Mouse (Mus musculus) adrenal gland, adult 2 months (tissue): Measurements from ENCODE around the gene Papss1. TPM values are rescaled to one million over a fixed set of nuclear protein-coding genes. Genes with fewer than 3 reads are reported as not detected.

ENCODE experiments used
- DNase-seq: peaks from one replicate; pipeline ENCODE4 v3.0.0; 2021
- polyA plus RNA-seq: library from polyadenylated mRNA; depleted of rRNA; stranded (reverse); fragments of >200 nt; gene quantifications from 2 replicates; pipeline ENCODE4 v1.2.3, GENCODE M21; 2012; rRNA removed
- total RNA-seq, 2 experiments: library from RNA; stranded (reverse); gene quantifications; 2 replicates each; pipeline ENCODE4 v1.2.3; 2021

Papss1 gene
- total and polyA plus RNA-seq, 3 experiments = 19.2 to 66.8 (median 47.6) TPM

DNA sequence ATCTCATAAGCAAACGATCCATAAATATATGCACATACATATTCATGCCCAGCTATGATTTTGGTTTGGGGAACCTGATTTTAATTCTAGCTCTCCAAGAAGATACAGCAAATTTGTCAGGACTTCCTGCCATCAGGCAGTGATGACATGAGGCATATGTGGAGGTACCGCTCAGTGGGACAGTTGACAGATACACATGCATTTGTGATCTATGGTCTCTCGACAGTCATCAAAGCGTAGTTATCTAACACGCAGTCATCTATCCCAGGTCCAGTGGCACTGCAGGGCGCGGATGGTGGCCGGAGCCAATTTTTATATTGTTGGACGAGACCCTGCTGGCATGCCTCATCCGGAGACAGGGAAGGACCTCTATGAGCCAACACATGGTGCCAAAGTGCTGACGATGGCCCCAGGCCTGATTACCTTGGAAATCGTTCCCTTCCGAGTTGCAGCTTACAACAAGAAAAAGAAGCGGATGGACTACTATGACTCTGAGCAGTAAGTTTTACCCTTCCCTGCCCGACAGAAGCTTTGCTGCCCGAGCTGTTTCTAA, 66.8 kb downstream of the Papss1 start:
- peak; percentile 34 for DNase-seq

DNA sequence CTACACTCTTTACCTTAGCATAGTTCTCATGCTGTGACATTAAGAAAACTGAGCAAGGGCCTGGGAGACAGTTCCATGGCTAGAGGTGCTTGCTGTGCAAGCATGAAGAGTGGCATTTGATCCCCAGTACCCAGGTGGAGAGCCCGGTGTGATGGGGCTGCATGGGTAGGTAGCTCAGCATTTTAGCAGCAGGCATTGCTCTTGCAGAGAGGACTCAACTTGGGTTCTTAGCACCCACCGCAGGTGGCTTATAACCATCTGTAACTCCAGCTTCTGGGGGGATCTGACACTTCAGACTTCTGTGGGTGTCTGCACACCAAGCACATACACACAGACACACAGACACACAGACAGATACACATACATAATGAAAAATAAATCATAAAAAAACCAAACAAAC, 69.5 kb downstream of the Papss1 start:
- no peak for DNase-seq

DNA sequence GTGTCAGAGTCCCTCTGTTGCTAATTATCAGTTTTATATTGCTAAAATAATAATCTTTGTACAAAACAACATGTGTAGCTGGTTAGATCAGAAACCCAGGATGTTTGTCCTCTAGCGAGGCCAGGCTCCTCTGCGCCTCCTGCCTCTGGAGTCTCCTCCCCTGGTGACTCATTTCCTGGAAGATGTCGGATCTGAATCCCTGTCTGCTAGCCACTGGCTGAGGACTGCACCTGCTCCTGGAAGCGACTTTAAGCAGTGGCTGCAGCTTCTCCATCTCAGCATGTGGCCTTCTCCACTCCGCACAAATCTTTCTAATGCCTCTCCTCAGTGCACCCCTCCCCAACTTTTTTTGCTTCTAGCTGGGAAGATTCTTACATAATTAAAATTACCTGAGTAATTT, 71.6 kb downstream of the Papss1 start:
- peak; percentile 63 for DNase-seq

DNA sequence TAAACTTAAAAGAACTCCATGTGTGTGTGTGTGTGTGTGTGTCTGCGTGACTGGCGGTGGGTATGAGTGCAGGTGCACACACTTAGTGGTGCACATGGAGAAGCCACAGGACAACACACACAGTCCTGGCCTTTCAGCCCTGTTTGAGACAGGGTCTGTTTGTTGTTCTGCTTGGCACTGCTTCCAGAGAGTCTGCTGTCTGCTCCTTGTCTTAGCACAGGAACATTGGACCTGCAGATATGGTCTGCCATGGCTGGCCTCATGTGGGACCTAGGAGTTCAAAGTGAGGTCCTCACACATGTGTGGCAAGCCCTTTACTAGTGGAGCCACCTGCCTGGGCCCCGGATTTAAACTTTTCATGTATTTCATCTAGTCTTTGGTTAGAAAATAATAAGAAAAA, 72.4 kb downstream of the Papss1 start:
- no peak for DNase-seq

DNA sequence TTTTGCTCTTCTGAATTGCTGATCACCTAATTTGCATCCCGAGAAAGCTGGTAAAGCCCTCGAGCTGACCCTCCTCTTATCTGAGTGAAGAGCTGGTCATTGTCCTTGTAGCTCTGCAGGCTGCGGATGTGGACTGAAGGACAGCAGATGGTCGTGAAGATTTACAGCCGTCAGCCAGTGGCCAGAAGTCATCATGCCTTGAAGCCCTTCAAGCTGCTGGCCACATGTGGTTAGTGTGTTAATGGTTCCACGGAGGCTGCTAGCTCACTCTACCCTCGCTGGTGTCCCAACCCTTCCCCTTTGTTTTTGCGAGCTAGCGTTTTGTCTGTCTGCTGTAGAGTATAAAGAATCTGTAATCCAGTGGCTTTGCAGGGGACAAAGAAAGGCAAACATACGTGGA, 73.1 kb downstream of the Papss1 start:
- DNase-seq = peak; percentile 60

DNA sequence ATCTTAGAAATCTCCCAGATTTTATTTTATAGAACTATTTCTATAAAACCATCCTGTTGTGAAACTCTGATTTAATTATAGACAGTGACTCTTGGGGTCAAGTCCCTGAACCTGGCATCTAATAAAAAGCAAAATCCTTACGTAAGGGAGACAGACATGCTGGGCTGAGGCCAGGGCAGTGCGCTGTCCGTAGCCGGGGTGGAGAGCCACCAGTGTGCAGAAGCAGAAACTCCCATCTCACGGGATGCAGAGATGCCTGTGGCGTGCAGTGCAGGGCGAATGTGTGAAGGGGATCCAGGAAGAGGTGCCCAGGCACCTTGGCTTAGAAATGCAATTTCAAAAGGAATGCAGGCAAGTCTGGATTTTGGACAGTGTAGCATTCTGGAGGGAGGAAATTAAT, 73.6 kb downstream of the Papss1 start:
- DNase-seq = peak; percentile 84

DNA sequence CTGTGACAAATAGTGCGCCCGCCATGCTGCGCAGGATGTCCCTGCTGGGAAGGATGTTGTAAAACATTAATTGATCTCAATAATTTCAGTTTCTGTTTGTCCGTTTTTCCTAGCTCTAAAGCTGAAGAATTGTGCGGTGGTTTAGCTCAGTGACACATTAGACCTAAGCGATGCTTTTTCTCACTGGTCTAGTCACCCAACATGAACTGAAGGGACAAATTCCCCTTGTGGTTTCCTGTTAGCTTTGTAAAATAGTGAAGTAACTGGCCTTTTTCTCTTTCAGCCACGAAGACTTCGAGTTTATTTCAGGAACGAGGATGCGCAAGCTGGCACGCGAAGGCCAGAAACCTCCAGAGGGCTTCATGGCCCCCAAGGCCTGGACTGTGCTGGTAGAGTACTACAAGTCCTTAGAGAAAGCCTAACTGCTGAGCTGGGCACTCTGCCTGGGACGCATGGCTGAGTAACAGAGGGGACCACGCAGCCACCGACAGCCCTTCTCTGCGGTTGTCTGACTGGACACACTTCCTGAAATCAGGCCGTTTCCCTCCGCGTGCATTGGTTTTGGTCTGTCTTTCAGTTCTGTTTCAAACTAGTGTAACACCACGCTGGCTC, 78.2 kb downstream of the Papss1 start:
- no peak for DNase-seq

DNA sequence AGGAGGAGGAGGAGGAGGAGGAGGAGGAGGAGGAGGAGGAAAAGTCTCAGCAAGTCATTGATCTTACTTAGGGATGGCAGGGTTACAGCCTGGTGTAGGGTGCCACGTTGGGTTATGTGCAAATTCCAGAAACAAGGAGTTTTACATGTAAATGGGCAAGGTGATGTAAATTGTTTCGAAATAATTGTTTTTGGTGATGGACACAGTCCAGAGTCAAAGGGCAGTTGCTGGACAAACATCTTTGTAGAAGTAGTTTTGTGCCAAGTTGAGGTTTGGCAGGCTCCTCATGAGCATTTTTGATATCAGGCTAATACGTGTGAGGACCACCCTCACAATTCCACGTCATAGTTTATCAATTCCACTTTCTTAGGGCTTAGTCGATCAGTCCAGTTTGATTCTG, 80.6 kb downstream of the Papss1 start:
- DNase-seq = no peak

DNA sequence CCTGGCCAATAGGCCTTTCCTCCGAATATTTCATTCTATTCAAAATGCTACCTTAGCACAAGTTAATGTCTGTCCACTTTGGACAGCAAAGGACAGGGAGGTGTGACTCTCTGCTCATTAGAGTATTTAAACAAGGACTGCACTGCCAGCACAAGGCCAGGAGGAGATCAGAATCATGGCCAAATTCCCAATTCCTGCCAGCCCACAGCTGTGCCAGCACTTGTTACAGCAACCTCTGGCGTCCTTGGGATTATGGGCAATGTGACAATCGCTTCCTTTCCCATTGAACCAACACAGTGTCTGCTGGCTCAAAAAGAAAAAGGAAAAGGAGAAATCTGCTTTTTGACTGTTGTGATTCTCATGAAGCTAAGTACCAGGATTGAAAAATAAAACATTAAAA, 89.8 kb downstream of the Papss1 start:
- peak; percentile 78 for DNase-seq

DNA sequence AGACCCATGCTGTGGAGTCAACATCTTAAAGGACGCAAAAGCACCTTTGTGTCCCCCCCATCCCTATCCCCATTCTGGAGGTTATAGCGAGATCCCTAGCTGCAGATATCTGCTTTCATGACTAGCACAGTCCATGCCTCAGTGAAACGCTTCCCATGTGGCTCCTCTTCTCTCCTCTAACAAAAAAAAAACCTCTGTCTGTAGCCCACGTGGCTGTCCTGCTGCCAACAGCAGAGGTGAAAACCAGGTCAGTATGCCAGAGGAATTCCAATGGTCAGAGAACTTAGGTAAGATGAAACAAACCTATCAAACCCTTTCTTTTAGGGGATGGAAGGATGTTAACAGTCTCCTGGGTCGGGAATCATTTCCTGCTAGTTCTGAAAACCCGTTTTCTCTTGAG, 91.5 kb downstream of the Papss1 start:
- no peak for DNase-seq

DNA sequence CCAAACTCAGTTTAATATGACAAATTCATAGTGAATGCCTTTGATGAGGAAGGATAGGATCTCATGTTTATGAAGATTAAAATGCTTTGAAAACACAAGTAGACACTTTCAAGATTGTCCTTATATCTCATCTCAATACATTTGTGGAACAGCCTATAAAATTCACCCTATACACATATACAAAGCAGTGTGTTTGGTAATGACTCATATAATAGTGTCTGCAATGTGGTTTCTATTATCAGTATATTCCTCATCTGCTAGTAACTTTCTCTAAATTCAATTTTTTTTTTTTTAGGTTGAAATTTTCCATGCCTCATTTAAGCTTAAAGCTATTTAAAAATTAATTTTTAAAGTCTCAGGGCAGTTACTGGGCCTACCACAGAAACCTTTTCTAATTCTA, 95.6 kb downstream of the Papss1 start:
- no peak for DNase-seq

DNA sequence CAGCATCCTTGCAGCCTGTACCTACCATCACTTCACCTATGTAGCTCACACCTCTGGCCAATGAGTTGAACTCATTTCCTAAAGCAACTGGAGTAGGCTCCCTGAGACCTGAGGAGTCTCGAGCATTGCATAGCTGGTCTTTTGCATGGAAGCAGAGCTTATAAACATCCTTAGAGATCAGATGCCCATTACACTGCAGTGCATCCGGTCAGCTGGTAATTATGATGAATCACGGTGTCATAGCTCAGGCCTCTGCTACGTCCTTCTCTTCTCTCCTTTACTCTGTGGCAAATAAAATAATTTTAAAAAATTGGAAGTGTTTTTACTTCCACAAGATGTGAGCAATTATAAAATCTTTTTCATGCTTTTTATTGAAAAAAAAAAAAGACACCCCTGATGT, 96.1 kb downstream of the Papss1 start:
- DNase-seq = no peak

DNA sequence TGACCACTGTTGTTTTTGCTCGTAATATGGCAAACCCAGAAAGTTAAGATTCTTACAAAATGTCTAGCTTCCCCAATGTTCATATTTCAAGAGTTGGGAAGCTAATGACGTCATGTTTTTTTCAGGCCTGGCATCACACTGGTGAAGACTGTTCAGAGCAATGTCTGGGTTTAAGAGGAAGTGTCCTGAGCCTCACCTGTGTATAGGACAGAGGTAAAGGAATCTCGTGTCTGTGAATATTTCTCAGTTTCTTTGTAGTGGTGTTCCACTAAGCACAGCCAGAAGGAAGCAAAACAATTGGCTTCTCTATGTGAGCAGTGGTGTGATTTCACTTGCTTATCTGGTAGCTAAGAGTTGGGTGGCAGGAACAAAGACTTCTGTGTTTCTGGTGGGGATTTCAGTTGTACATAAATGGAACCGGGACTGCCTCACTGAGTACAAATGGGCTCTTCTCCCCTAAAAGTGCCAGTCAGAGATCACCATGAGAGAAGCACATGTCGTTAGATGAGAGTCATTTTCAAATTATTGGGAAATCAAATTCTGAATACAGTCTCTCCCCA, 98.1 kb downstream of the Papss1 start:
- no peak for DNase-seq

DNA sequence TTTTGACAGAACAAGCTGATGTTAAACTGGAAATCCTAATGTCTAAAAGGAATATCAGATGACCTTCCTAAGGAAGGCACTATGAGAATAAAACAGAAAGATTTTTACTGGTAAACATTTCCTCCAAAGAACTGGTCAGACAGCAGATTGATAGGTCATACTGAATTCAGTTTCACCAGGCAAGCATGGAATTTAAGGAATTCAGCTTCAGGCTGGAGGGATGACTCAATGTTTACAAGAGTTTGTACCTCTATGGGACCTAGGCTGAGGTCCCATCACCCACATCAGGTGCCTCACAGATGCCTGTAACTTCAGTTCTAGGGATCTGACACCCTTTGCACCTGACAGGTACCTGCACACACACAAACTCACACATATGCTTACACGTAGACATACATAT, 105.3 kb downstream of the Papss1 start:
- DNase-seq = no peak

DNA sequence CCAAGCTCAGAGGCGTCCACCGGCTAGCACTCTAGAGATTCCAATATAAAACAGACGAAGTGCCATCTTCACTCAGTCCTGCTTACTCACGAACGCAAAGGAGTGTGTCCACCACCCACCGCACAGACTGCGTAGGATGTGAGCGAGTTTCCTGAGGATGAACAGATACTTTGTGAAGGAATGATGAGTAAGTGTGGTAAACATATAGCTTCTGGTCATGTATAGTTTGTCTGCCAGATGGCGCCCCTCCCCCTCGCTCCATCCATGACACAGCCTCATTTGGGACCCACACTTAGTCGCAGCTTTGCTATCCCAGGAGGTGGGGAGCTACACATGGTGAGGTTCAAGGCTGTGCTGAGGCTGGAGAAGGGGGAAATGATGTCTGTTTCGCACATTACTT, 121.5 kb downstream of the Papss1 start:
- no peak for DNase-seq

DNA sequence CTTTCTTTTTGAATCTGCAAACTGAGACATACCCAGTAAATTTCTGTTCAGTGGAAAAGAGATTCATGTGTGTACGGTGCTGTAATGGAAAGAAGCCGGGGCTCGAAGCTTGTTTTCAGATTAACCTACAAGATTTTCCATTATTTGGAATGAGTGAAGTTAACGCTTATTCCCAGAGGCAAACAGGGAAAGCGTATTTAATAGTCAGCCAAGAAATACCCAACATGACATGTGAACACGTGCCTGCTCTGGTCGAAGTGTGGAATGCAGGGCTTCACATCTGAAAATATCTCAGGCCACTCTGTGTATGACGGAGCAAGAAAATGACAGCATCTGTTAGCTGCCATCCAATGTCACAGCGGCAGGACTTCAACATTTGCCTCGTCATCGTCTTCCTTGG, 125.4 kb downstream of the Papss1 start:
- DNase-seq = no peak

DNA sequence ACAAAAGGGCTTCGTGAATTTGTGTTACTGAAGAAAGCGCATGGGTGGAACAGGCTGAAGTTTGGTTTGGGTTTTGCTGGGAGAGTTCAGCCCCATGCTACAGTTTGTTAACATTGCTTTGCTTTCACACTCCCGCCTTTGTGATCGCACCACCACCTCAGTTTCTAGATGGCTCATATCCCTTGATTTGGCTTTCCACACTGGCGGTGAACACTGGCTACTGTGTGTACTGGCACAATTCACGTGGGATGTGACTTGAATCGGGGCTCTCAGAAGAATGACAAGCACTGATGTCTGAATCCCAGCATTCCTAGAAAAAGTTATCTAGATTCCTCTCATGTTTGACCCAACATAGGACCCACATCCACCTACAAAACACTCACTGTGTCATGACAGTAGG, 126.0 kb downstream of the Papss1 start:
- no peak for DNase-seq

DNA sequence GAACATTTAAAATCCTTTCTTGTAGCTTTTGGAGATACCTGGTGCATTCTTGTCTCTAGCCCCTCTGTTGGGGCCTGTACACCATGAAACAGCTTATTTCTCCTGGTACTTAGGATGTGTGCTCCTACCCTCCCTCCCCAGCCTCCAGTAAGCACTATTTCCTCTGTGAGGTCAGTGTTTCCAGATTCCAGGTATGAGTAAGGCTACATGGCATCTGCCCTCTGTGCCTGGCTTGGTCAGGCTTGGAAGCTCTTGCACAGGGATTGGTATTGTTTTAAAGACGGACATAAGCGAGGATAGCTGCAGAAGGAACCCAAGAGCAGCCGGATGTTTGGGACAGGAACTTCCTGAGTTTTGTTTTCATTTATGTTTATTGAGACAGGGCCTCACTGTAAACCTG, 126.6 kb downstream of the Papss1 start:
- DNase-seq = no peak

Other genes with a start within 250 kb of the Papss1 start
- gene Sgms2, start 73.4 kb upstream of the Papss1 start, total RNA-seq = 1 to 10 TPM; 6.3 to 9.2 TPM
- 0.54 and 0.93 TPM in 2 replicates for gene Sgms2, start 73.4 kb upstream of the Papss1 start, polyA plus RNA-seq